Mouse (Mus musculus) neural tube, embryonic 11.5 days (tissue): ENCODE results near the gene Rin1. TPM values are rescaled to one million over a fixed set of nuclear protein-coding genes. Genes with fewer than 3 reads are reported as not detected.
A peak's percentile ranks its signal among the peaks of the same experiment; 100 is the strongest.

Experiments
- ATAC-seq: fragments of 200-750 bp; cut with Nextera tagmentation; 2 replicates; pipeline ENCODE4 v1.8.0; 2017; ENCODE audit warnings: moderate number of reproducible peaks, mild to moderate bottlenecking, moderate TSS enrichment, moderate library complexity; ENCODE audit not compliant: insufficient read depth, low FRiP score, low TSS enrichment
- DNase-seq: peaks from one replicate; pipeline ENCODE4 v3.0.0-alpha.2; 2015; ENCODE audit warnings: low spot score
- H3K27ac ChIP-seq: fragments of 300-500 bp; sonication (generic); 2 replicates; pipeline ENCODE4 v1.5.1; 2014; ENCODE audit warnings: low read depth, mild to moderate bottlenecking, low read length
- H3K27me3 ChIP-seq: fragments of 300-500 bp; sonication (generic); 2 replicates; pipeline ENCODE4 v1.6.1; 2014; ENCODE audit warnings: mild to moderate bottlenecking, low read length, mixed read lengths; ENCODE audit not compliant: control insufficient read depth, insufficient read depth
- H3K36me3 ChIP-seq: fragments of 300-500 bp; sonication (generic); 2 replicates; pipeline ENCODE4 v1.6.1; 2014; ENCODE audit warnings: mild to moderate bottlenecking, low read length, moderate library complexity, mixed read lengths; ENCODE audit not compliant: control insufficient read depth, insufficient read depth
- H3K4me1 ChIP-seq: fragments of 300-500 bp; sonication (generic); 2 replicates; pipeline ENCODE4 v1.6.1; 2014; ENCODE audit warnings: low read length, mixed read lengths; ENCODE audit not compliant: control insufficient read depth, insufficient read depth
- H3K4me2 ChIP-seq: fragments of 300-500 bp; sonication (generic); 2 replicates; pipeline ENCODE4 v1.6.1; 2014; ENCODE audit warnings: low read depth, mild to moderate bottlenecking, moderate library complexity
- H3K4me3 ChIP-seq: fragments of 300-500 bp; sonication (generic); 2 replicates; pipeline ENCODE4 v1.5.1; 2014; ENCODE audit warnings: low read depth, low read length
- H3K9ac ChIP-seq: fragments of 300-500 bp; sonication (generic); 2 replicates; pipeline ENCODE4 v1.6.1; 2014; ENCODE audit warnings: mild to moderate bottlenecking, low read length
- H3K9me3 ChIP-seq: fragments of 300-500 bp; sonication (generic); 2 replicates; pipeline ENCODE4 v1.6.1; 2016; ENCODE audit warnings: low read length; ENCODE audit not compliant: control insufficient read depth
- WGBS: fragments of 180-500 bp; shearing (Covaris S2); extraction: QIAGEN DNeasy Blood & Tissue Kit; methylation state at CpG from one replicate; pipeline ENCODE4 v1.1.7; 2014; 5-methylcytosine and 5-hydroxymethylcytosine counted together
- polyA plus RNA-seq: library from polyadenylated mRNA; unstranded; fragments of >200 nt; fragmentation: Nextera tagmentation; extraction: Ambion mirVana; gene quantifications from 2 replicates; pipeline ENCODE4 v1.2.1, GENCODE M21; 2014

The Rin1 gene
- polyA plus RNA-seq, 1 experiment from 2014 or later: 1.1 TPM

DNA sequence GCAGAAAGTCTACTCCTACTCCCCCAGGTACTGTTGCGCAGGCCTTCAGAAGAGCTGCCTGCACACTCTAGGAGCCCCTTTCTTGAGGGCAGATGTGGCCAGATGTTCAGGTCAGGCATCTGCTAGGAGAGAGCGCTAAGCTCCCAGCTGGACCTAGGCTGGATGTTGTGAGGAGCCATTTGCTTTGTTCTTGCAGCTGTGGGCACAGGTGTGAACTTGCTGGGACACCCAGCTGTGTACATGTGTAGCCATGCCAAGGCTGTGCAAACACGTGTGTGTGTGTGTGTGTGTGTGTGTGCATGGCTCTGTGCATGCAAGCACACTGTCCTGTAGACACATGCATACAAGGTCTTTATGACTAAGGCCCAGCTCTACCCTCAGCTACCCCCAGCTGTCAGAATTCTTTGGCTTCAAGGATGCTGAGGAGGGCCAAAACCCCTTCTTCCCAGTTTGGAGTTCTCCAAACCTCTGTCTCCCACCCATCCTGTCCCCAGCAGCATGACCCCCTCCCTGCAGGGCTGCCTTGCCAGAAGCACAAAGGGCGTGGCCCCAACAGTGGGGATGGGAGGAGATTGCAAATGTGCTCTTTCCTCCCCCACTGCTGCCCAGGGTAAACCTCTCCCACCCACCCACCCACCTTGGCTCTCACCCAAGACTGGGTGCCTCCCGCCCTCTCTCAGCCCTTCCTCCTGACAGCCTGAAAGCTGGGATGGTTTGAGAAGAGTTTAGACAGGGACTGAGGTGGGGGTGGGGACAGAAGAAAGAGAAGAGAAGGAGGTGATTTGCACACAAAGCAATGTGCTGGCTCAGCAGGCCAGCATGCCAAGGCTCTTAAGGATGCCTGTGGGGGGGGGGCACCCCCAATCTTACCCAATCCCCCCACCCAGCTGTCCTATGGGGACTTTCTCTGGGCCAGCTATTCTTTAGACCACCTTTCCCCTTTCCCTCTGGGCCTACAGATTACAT, 10.4 kb downstream of the Rin1 start:
- H3K27me3 ChIP-seq: 0 out of 2 replicates have a peak, but pooled peaks cover 2% of the 10 kb centered on the region
- no peak overlapping the region for H3K9ac ChIP-seq
- H3K9me3 ChIP-seq: no peaks in the 10 kb centered on the region
- H3K36me3 ChIP-seq: no peaks in the 10 kb centered on the region
- 0 out of 2 replicates have a peak, but pooled peaks cover 12% of the 10 kb centered on the region for H3K4me1 ChIP-seq
- H3K4me2 ChIP-seq: no peak overlapping the region
- no peak for ATAC-seq
- WGBS: 39% methylated on average over 5 of the region's 5 CpGs
- no peak overlapping the region for H3K4me3 ChIP-seq
- H3K27ac ChIP-seq: no peak overlapping the region
- no peak for DNase-seq

DNA sequence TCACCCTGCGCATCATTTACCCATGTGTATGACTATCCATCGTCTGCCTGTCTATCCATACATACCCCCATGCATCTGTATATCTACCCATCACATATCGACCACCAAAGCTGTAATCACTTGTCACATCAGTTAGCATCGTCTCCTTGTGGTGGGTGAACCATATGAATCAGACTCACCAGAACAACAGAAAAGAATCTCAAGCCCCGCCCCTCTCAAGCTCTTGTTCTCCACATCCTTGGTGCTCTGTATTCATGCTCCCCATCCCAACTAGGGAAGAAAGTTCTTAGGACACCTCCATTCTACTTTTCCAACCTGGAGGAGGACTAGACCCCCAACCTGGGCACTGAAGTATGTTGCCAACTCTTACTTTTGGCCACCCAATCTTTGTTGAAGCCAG, 11.8 kb downstream of the Rin1 start:
- DNase-seq: no peak
- H3K27me3 ChIP-seq: peaks cover 5% of the 10 kb centered on the region; the same call in 1 of the 2 replicates
- no peak overlapping the region for H3K4me2 ChIP-seq
- WGBS: 83% methylated on average over 5 of the region's 5 CpGs
- no peak overlapping the region for H3K9ac ChIP-seq
- H3K4me3 ChIP-seq: no peak overlapping the region
- H3K27ac ChIP-seq: no peak overlapping the region
- no peaks in the 10 kb centered on the region for H3K9me3 ChIP-seq
- H3K36me3 ChIP-seq: no peaks in the 10 kb centered on the region
- peaks cover 13% of the 10 kb centered on the region; the same call in 1 of the 2 replicates for H3K4me1 ChIP-seq
- ATAC-seq: no peak

DNA sequence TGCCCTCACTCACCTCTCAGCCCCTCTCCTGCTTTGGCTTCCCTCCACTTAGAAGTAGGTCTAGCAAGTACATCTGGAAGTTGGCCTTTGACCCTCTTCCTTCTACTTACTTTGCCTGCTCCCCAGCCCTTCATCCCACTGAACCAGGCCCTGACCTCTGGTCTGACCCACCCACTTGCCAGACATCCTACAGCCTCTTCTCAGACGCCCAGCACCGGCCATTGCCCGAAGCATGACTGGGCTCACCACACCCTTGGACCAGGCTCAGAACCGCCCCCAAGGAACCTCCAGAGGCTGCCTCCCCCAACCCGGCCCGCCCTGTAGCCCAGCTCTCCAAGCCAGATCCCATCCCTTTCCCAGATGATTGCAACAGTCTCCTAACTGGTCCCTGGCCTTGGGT, 12.2 kb downstream of the Rin1 start:
- H3K4me1 ChIP-seq: peaks cover 17% of the 10 kb centered on the region; the same call in 1 of the 2 replicates
- H3K9ac ChIP-seq: no peak overlapping the region
- H3K27me3 ChIP-seq: peaks cover 7% of the 10 kb centered on the region; the same call in 1 of the 2 replicates
- H3K27ac ChIP-seq: no peak overlapping the region
- no peak overlapping the region for H3K4me3 ChIP-seq
- H3K9me3 ChIP-seq: no peaks in the 10 kb centered on the region
- ATAC-seq (no peak), DNase-seq (no peak)
- H3K4me2 ChIP-seq: no peak overlapping the region
- H3K36me3 ChIP-seq: no peaks in the 10 kb centered on the region
- 76% methylated on average over 6 of the region's 6 CpGs for WGBS

DNA sequence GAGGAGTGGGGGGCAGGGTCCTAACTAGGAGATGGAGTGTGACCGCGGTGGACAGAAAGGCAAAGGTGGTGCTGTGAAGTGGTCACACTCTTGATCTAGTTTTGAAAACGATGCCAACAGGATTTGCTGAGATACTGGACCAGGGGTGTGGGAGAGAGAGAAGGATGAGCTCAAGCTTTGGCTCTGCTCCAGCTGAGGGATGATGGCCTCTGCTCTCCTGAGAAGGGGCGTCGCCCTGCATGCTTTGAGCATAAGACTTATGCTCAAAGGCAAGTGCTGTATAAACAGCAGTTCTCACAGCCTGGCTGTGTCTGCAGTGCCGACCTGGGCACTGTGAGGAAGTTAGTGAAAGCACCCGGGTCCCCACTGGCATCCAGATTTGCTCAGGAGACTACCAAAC, 14.8 kb downstream of the Rin1 start:
- no peak overlapping the region for H3K4me3 ChIP-seq
- no peak for DNase-seq
- no peak overlapping the region for H3K4me2 ChIP-seq
- no peak overlapping the region for H3K27ac ChIP-seq
- no peaks in the 10 kb centered on the region for H3K36me3 ChIP-seq
- peaks cover 31% of the 10 kb centered on the region for H3K27me3 ChIP-seq
- no peak overlapping the region for H3K9ac ChIP-seq
- no peak for ATAC-seq
- no peaks in the 10 kb centered on the region for H3K9me3 ChIP-seq
- WGBS: 67% methylated on average over 7 of the region's 7 CpGs
- peaks cover 20% of the 10 kb centered on the region for H3K4me1 ChIP-seq

DNA sequence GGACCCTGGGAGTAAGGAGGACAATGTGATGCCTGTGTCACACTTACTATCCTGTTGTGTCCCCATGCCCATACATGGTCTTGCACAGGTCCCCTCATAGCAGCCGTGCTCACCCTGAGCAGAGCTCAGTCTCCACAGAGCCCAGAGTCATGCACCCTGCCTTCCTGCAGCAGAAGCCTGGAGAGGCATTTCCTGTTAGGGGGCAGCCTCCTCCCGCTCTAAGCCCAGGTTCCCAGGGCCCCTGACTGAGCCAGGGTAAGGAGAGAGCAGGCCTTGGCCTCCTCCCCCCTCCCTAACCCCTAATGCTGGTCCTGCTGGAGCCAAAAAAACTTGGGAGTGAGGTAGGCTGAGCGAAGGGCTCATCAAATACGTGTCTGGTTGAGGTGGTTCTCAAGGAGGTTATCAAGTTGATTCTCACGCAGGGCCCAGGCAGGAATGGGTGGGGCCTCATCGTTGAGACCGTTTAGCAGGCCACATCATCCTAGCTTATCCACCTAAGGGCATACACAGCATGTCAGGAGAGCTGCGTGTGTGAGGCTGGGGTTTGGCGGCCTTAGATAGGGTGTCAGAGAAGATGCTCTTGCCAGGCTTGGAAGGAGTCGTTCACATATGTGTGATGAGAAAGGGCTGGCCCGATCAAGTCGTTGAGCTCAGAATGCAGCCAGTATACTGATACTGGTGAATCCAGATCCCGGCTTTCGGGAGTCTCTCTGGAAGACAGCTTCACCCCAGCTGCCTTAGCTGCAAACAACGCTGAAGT, 16.9 kb downstream of the Rin1 start:
- peak overlapping the region; percentile 44; the same call in 1 of the 2 replicates for H3K27ac ChIP-seq
- DNase-seq (no peak), ATAC-seq (no peak)
- WGBS: 10% methylated on average over 15 of the region's 15 CpGs
- H3K27me3 ChIP-seq: peaks cover 35% of the 10 kb centered on the region
- no peaks in the 10 kb centered on the region for H3K36me3 ChIP-seq
- peak overlapping the region; percentile 74 for H3K4me2 ChIP-seq
- peak overlapping the region; percentile 60 for H3K9ac ChIP-seq
- H3K4me3 ChIP-seq: peak overlapping the region; percentile 42
- H3K4me1 ChIP-seq: peaks cover 33% of the 10 kb centered on the region
- H3K9me3 ChIP-seq: no peaks in the 10 kb centered on the region

DNA sequence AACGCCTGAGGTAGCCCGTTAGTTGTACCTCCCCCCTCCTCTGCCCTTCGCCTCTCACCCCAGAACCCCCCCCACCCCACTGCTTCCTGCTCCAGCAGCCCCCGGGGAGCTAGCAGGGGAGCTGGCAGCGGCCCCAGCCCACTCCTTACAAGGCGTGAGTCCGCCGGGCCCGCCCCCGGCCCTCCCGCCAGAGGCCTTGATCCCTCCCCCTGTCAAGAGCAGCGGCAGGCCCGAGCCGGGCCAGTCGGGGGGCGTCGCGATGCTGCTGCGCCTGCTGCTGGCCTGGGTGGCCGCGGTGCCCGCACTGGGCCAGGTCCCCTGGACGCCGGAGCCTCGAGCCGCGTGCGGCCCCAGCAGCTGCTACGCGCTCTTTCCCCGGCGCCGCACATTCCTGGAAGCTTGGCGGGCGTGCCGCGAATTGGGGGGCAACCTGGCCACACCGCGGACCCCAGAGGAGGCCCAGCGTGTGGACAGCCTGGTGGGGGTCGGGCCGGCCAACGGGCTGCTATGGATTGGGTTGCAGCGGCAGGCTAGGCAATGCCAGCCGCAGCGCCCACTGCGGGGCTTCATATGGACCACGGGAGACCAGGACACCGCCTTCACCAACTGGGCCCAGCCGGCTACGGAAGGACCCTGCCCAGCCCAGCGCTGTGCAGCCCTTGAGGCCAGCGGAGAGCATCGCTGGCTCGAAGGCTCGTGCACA, 17.7 kb downstream of the Rin1 start, which contains the start of gene Cd248:
TSS of gene Cd248 (plus strand) at position 212 of the 703 bp plus-strand sequence.
- 2% methylated on average over 55 of the region's 56 CpGs for WGBS
- Histone ChIP-seq H3K9me3 (no peaks in the 10 kb centered on the region), H3K4me2 (peak within 1 kb of the TSS; percentile 74), H3K27me3 (peaks cover 35% of the 10 kb centered on the region), H3K27ac (peak within 1 kb of the TSS; percentile 44; the same call in 1 of the 2 replicates), H3K9ac (peak within 1 kb of the TSS; percentile 60), H3K4me3 (peak within 1 kb of the TSS; percentile 42), H3K36me3 (no peaks in the 10 kb centered on the region), H3K4me1 (peaks cover 33% of the 10 kb centered on the region)
- ATAC-seq (no peak), DNase-seq (peak; percentile 74)

DNA sequence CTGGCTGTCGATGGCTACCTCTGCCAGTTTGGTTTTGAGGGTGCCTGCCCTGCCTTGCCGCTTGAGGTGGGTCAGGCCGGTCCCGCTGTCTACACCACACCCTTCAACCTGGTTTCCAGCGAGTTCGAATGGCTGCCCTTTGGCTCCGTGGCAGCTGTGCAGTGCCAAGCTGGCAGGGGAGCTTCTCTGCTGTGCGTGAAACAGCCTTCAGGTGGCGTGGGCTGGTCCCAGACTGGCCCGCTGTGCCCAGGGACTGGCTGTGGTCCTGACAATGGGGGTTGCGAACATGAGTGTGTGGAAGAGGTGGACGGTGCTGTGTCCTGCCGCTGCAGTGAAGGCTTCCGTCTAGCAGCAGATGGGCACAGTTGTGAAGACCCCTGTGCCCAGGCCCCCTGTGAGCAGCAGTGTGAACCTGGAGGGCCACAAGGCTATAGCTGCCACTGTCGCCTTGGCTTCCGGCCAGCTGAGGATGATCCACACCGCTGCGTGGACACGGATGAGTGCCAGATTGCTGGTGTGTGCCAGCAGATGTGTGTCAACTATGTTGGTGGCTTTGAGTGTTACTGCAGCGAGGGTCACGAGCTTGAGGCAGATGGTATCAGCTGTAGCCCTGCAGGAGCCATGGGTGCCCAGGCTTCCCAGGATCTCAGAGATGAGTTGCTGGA, 18.4 kb downstream of the Rin1 start:
- H3K4me1 ChIP-seq: peaks cover 33% of the 10 kb centered on the region
- DNase-seq (no peak), ATAC-seq (no peak)
- no peaks in the 10 kb centered on the region for H3K9me3 ChIP-seq
- H3K9ac ChIP-seq: peak overlapping the region; percentile 60
- H3K4me2 ChIP-seq: peak overlapping the region; percentile 74
- H3K27ac ChIP-seq: no peak overlapping the region
- H3K4me3 ChIP-seq: peak overlapping the region; percentile 42
- H3K36me3 ChIP-seq: no peaks in the 10 kb centered on the region
- 39% methylated on average over 21 of the region's 21 CpGs for WGBS
- peaks cover 35% of the 10 kb centered on the region for H3K27me3 ChIP-seq

DNA sequence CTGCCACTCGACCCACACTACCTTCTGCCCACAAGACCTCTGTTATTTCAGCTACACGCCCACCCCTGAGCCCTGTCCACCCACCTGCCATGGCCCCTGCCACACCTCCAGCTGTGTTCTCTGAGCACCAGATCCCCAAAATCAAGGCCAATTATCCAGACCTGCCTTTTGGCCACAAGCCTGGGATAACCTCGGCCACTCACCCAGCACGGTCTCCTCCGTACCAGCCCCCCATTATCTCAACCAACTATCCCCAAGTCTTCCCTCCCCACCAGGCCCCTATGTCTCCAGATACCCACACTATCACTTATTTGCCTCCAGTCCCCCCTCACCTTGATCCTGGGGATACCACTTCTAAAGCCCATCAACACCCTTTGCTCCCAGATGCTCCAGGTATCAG, 19.2 kb downstream of the Rin1 start:
- Histone ChIP-seq H3K4me2 (peak overlapping the region; percentile 74), H3K36me3 (no peaks in the 10 kb centered on the region), H3K9ac (no peak overlapping the region), H3K27ac (no peak overlapping the region), H3K4me3 (no peak overlapping the region), H3K9me3 (no peaks in the 10 kb centered on the region), H3K27me3 (peaks cover 35% of the 10 kb centered on the region), H3K4me1 (peaks cover 33% of the 10 kb centered on the region)
- WGBS: 71% methylated on average over 5 of the region's 5 CpGs
- no peak for DNase-seq
- no peak for ATAC-seq
